Mouse (Mus musculus): ENCODE measurements around the gene Macrod2.

DNA sequence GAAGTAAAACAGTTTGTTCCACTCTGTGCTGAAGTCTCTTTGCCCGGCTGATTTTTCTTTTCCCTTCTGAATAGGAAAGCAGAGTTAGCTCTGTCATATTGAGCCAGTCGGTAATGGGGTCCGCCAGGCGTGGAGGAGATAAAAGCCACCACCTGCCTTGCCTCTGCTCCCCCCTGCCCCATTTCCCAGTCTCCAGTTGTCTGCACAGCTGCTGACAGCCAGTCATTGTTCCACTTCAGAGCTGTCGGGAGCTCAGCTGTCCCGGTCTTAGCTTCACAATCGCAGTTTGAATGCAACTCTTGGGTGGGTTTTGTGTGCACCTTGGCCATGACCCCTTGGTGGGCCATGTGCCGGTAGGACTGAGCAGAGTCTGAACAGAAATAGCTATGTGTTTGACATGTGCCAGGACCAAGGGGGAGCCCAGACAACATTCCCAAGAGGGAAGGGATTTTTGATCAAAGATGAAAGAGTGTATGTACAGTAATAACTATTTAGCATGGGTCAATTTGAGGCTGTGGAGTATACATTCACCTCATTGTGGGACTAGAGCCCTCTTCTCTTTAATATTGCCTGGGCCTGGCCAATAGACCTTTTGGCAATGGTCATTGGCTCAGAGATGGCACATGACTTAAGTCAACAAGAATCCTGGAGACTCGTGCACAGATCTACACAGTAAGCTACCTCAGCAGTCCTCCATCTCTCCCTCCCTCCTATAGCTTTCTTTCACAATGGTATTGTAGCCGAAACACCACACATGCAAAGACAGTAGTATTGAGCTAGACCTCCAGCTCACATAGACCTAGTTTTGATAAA is 917.2 kb downstream of the Macrod2 start:
- TF ChIP-seq POLR2A (IDR thresholded peaks at IDR 0.05; ENCODE audit: insufficient read depth, low read depth, low read length) (no peak), CTCF (IDR thresholded peaks at IDR 0.05; ENCODE audit: insufficient read depth, low read depth, low read length) (no peak)
